Mouse (Mus musculus) lung, embryonic 16.5 days (tissue): ENCODE measurements around the gene Gm45337. TPM values are rescaled to one million over a fixed set of nuclear protein-coding genes. Genes with fewer than 3 reads are reported as not detected.

Experiments
- ATAC-seq: fragments of 200-750 bp; cut with Nextera tagmentation; 2 replicates; pipeline ENCODE4 v1.8.0; 2017; ENCODE audit warnings: low read depth, mild to moderate bottlenecking, moderate library complexity
- H3K27ac ChIP-seq: fragments of 300-500 bp; sonication (generic); 2 replicates; pipeline ENCODE4 v1.5.1; 2014; ENCODE audit warnings: mild to moderate bottlenecking, control low read depth, low read length
- H3K27me3 ChIP-seq: fragments of 300-500 bp; sonication (generic); 2 replicates; pipeline ENCODE4 v1.6.1; 2014; ENCODE audit warnings: low read depth, low read length, mixed read lengths; ENCODE audit not compliant: control insufficient read depth, insufficient read depth
- H3K36me3 ChIP-seq: fragments of 300-500 bp; sonication (generic); 2 replicates; pipeline ENCODE4 v1.6.1; 2014; ENCODE audit warnings: low read length; ENCODE audit not compliant: control insufficient read depth, insufficient read depth
- H3K4me1 ChIP-seq: fragments of 300-500 bp; sonication (generic); replicated peaks from 2 replicates; pipeline ENCODE4 v1.6.1; 2014; ENCODE audit warnings: low read length, mixed read lengths; ENCODE audit not compliant: control insufficient read depth, insufficient read depth
- H3K4me2 ChIP-seq: fragments of 300-500 bp; sonication (generic); 2 replicates; pipeline ENCODE4 v1.6.1; 2014; ENCODE audit warnings: low read depth, low read length, control low read depth
- H3K4me3 ChIP-seq: fragments of 300-500 bp; sonication (generic); 2 replicates; pipeline ENCODE4 v1.5.1; 2014; ENCODE audit warnings: mild to moderate bottlenecking, low read length, control low read depth
- H3K9ac ChIP-seq: fragments of 300-500 bp; sonication (generic); 2 replicates; pipeline ENCODE4 v1.6.1; 2014; ENCODE audit warnings: low read length, control low read depth
- H3K9me3 ChIP-seq: fragments of 300-500 bp; sonication (generic); 2 replicates; pipeline ENCODE4 v1.6.1; 2016; ENCODE audit warnings: low read length; ENCODE audit not compliant: control insufficient read depth
- WGBS: fragments of 180-500 bp; shearing (Covaris S2); extraction: QIAGEN DNeasy Blood & Tissue Kit; methylation state at CpG from one replicate; pipeline ENCODE4 v1.1.7; 2014; 5-methylcytosine and 5-hydroxymethylcytosine counted together
- polyA plus RNA-seq: library from polyadenylated mRNA; unstranded; fragments of >200 nt; fragmentation: Nextera tagmentation; extraction: Ambion mirVana; gene quantifications from 2 replicates; pipeline ENCODE4 v1.2.1, GENCODE M21; 2015

The Gm45337 gene
- polyA plus RNA-seq, 1 experiment from 2014 or later, result not detected

- peak overlapping the region; percentile 72 for H3K4me3 ChIP-seq
- no peak overlapping the region for H3K27ac ChIP-seq
- H3K9ac ChIP-seq, result no peak overlapping the region
- peaks cover 56% of the 10 kb centered on the region for H3K27me3 ChIP-seq
- H3K9me3 ChIP-seq, result no peaks in the 10 kb centered on the region
- WGBS, result 31% methylated on average over 6 of the region's 6 CpGs
- peak overlapping the region; percentile 98 for H3K4me2 ChIP-seq
- no peak for ATAC-seq
- no peaks in the 10 kb centered on the region for H3K36me3 ChIP-seq
- H3K4me1 ChIP-seq, result peaks cover 2% of the 10 kb centered on the region; the same call in 1 of the 2 replicates
These were observed 50.6 kb downstream of the Gm45337 start for GRCm38 (mm10) chr7:142093696-142094240.

Other genes starting within 250 kb of the Gm45337 start
- gene Tollip, start 226.1 kb downstream of the Gm45337 start, polyA plus RNA-seq, result 54.3 and 55.2 TPM in 2 replicates
- gene Brsk2, start 194.9 kb downstream of the Gm45337 start, polyA plus RNA-seq, result 0.59 and 0.60 TPM in 2 replicates
- 76.3 and 83.9 TPM in 2 replicates for gene Mob2, start 83.5 kb downstream of the Gm45337 start, polyA plus RNA-seq
- 2.1 and 2.5 TPM in 2 replicates for gene Dusp8, start 48.8 kb downstream of the Gm45337 start, polyA plus RNA-seq
- gene Gm45618, start 23.9 kb downstream of the Gm45337 start, polyA plus RNA-seq, result not detected in 2 replicates
- gene Gm39115, start 8.6 kb downstream of the Gm45337 start, polyA plus RNA-seq, result not detected in 2 replicates
- not detected in 2 replicates for gene Gm29735, start 12.5 kb upstream of the Gm45337 start, polyA plus RNA-seq
- not detected in 2 replicates for gene Gm4553, start 21.1 kb upstream of the Gm45337 start, polyA plus RNA-seq
- gene Krtap5-2, start 31.4 kb upstream of the Gm45337 start, polyA plus RNA-seq, result not detected in 2 replicates
- not detected in 2 replicates for gene Gm10153, start 45.8 kb upstream of the Gm45337 start, polyA plus RNA-seq
- gene Krtap5-3, start 56.8 kb upstream of the Gm45337 start, polyA plus RNA-seq, result not detected in 2 replicates
- not detected in 2 replicates for gene Gm7579, start 67.3 kb upstream of the Gm45337 start, polyA plus RNA-seq
- not detected in 2 replicates for gene Krtap5-5, start 85.4 kb upstream of the Gm45337 start, polyA plus RNA-seq
- gene Gm40460, start 96.5 kb upstream of the Gm45337 start, polyA plus RNA-seq, result not detected in 2 replicates
- gene Gm2431, start 113.7 kb upstream of the Gm45337 start, polyA plus RNA-seq, result not detected in 2 replicates
- gene Gm4559, start 129.8 kb upstream of the Gm45337 start, polyA plus RNA-seq, result not detected in 2 replicates
- gene Krtap5-1, start 152.5 kb upstream of the Gm45337 start, polyA plus RNA-seq, result not detected in 2 replicates
- gene Krtap5-4, start 158.9 kb upstream of the Gm45337 start, polyA plus RNA-seq, result not detected in 2 replicates
- gene Ifitm10, start 229.1 kb upstream of the Gm45337 start, polyA plus RNA-seq, result 5.6 and 7.5 TPM in 2 replicates
- gene Gm49369, start 238.1 kb upstream of the Gm45337 start, polyA plus RNA-seq, result 2.5 and 3.2 TPM in 2 replicates
- gene Ctsd, start 243.4 kb upstream of the Gm45337 start, polyA plus RNA-seq, result 302 and 328 TPM in 2 replicates